Mouse (Mus musculus): ENCODE measurements around the gene Gm4881. TPM values are rescaled to one million over a fixed set of nuclear protein-coding genes. Genes with fewer than 3 reads are reported as not detected.

The Gm4881 gene
- polyA plus RNA-seq, 1 experiment, result not detected

DNA sequence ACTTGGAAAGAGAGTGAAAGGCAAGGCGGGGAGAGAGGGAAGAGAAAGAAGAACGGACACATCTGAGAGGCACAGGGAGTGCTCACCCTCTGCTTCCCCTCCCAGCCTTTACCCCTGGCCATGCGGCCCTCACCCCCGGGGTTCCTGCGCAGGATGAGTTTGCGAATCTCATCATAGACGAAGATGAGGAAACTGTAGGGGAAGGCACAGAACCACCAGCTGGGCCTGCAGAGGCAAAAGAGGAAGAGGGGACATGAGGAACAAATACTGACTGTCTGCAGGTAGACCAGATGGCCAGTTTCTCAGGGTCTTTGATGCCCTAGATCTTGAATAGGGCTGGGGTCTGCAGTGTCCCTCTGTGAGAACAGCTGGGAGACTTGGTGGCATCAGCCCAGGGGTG, 34.5 kb upstream of the Gm4881 start:
- H3K4me1 ChIP-seq (ENCODE audit: control insufficient read depth, insufficient read depth, low read length), result peaks cover 9% of the 10 kb centered on the region
- 6% methylated on average over 7 of the region's 7 CpGs for WGBS
- TF ChIP-seq POLR2A (IDR thresholded peaks at IDR 0.05; ENCODE audit: borderline replicate concordance, control insufficient read depth, low read depth, low read length), result peak; percentile 43; the same call in 1 of the 2 replicates
- no peak for TF ChIP-seq CTCF (IDR thresholded peaks at IDR 0.05; ENCODE audit: control insufficient read depth, insufficient read depth, low read length)
- peak overlapping the region; percentile 86 for H3K27ac ChIP-seq (ENCODE audit: control insufficient read depth, insufficient read depth, low read depth, low read length, poor library complexity)
- peak overlapping the region; percentile 25 for H3K4me3 ChIP-seq (replicated peaks; ENCODE audit: control insufficient read depth, low read depth, low read length)

DNA sequence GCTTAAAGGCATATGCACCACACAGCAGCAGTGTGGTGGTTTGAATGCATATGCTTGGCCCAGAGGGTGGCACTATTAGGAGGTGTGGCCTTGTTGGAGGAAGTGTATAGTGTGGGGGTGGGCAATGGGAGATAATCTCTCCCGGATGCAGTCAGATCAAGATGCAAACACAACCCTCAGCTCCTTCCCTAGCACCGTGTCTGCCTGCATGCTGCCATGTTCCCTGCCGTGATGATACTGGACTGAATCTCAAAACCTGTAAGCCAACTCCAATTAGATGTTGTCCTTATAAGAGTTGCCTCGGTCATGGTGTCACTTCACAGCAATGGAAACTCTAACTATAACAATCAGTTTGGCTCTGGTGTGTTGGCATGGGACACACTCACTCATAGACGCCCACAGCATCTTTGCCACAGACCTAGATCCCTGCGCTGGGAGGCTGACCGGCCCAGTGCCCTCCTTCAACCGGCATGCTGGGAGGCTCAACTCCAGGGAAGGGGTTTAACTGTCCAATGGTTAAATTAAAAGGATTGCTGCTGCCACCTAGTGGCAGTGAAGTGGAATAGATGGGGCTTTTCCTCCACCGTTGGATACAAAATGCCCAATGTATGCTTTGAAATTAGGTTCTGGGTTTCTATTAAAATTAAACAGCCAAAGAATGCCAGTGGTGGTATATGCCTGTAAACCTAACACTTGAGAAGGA, 30.8 kb upstream of the Gm4881 start:
- peak overlapping the region; percentile 38 for H3K4me3 ChIP-seq (replicated peaks; ENCODE audit: control insufficient read depth, low read depth, low read length)
- H3K27ac ChIP-seq (ENCODE audit: control insufficient read depth, insufficient read depth, low read depth, low read length, poor library complexity), result no peak overlapping the region
- peaks cover 11% of the 10 kb centered on the region for H3K4me1 ChIP-seq (ENCODE audit: control insufficient read depth, insufficient read depth, low read length)
- TF ChIP-seq CTCF (IDR thresholded peaks at IDR 0.05; ENCODE audit: control insufficient read depth, insufficient read depth, low read length) (peak; percentile 34; the same call in 1 of the 2 replicates), POLR2A (IDR thresholded peaks at IDR 0.05; ENCODE audit: borderline replicate concordance, control insufficient read depth, low read depth, low read length) (no peak; the same call in 1 of the 2 replicates)
- WGBS, result 9% methylated on average over 9 of the region's 9 CpGs

- H3K4me1 ChIP-seq (ENCODE audit: control insufficient read depth, insufficient read depth, low read length), result peaks cover 5% of the 10 kb centered on the region; the same call in 1 of the 2 replicates
- WGBS, result 83% methylated on average over 5 of the region's 5 CpGs
- no peak overlapping the region for H3K27ac ChIP-seq (ENCODE audit: control insufficient read depth, insufficient read depth, low read depth, low read length, poor library complexity)
- H3K4me3 ChIP-seq (replicated peaks; ENCODE audit: control insufficient read depth, low read depth, low read length), result no peak overlapping the region
- TF ChIP-seq CTCF (IDR thresholded peaks at IDR 0.05; ENCODE audit: control insufficient read depth, insufficient read depth, low read length) (no peak), POLR2A (IDR thresholded peaks at IDR 0.05; ENCODE audit: borderline replicate concordance, control insufficient read depth, low read depth, low read length) (no peak)
These were observed 29.6 kb upstream of the Gm4881 start for GRCm38 (mm10) chr7:24973902-24974301.

DNA sequence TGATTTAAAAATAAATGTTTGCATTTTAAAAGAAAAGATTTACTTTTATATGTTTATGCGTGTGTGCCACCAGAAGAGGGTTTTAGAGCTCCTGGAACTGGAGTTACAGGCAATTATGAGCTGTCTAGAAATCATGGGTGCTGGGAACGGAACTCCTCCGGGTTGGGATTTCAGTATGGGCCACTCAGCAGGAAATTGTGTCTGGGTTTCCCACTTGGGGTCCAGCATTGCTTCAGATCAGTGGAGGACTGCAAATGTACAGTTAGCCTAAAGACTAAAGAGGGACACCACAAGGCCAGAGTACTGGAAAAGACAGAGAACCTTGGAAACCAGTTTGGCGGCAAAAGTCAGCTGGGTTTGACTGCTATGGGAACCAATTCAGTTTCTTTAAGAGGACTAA, 28.9 kb upstream of the Gm4881 start:
- Histone ChIP-seq H3K4me1 (ENCODE audit: control insufficient read depth, insufficient read depth, low read length) (peaks cover 5% of the 10 kb centered on the region; the same call in 1 of the 2 replicates), H3K27ac (ENCODE audit: control insufficient read depth, insufficient read depth, low read depth, low read length, poor library complexity) (no peak overlapping the region), H3K4me3 (replicated peaks; ENCODE audit: control insufficient read depth, low read depth, low read length) (no peak overlapping the region)
- whole genome bisulfite sequencing, result 75% methylated on average over 4 of the region's 4 CpGs
- TF ChIP-seq POLR2A (IDR thresholded peaks at IDR 0.05; ENCODE audit: borderline replicate concordance, control insufficient read depth, low read depth, low read length) (no peak), CTCF (IDR thresholded peaks at IDR 0.05; ENCODE audit: control insufficient read depth, insufficient read depth, low read length) (no peak)

DNA sequence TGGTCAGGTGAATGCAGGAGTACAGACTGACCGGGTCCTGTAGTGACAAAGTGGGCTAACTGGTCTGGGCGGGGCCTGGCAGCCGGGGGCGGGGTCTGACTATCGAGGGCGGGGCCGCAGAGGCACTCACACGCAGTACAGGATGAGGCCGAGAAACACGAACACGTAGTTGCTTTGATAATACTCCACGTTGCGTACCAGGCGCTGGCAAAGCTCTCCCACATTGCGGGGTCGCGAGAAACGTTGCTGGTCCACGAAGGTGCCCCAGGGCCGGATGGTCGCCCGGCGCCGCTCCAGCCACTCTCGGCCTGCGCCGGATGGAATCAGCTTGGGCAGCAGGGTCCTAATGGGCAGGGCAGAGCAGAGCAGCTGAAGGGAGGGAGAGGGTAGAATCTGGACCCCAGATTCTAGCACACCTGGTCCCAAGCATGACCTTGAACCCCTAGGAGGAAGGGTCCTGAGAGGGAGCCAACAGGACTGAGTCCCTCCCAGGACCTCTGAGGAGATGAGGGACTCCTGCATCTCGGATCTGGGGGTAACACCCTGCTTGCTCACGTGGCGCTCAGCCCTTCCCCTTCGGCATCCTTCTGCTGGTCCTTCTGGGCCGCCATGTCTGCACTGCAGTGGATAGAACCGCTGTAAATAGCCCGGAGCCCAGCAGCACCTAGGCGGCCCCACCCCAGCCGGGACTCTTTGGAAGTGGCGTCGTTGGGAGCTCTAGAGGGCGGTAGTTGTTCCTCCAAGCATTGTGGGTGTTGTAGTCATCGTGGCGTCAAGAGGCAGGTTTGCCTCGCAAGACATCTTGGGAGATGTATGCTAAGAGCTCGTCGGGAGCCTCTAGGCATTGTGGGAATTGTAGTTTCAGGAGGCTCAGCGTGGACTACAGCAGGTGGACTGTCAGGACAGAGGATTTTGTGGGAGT, 27.9 kb upstream of the Gm4881 start, which contains the start of gene Rabac1:
Rabac1 (minus strand) TSS at position 783 of the 922 bp plus-strand sequence.
- under 1% methylated on average over 45 of the region's 45 CpGs for WGBS
- TF ChIP-seq POLR2A (IDR thresholded peaks at IDR 0.05; ENCODE audit: borderline replicate concordance, control insufficient read depth, low read depth, low read length), result peak; percentile 64; the same call in 1 of the 2 replicates
- peak; percentile 13; the same call in 1 of the 2 replicates for TF ChIP-seq CTCF (IDR thresholded peaks at IDR 0.05; ENCODE audit: control insufficient read depth, insufficient read depth, low read length)
- peak within 1 kb of the TSS; percentile 83 for H3K4me3 ChIP-seq (replicated peaks; ENCODE audit: control insufficient read depth, low read depth, low read length)
- H3K4me1 ChIP-seq (ENCODE audit: control insufficient read depth, insufficient read depth, low read length), result peaks cover 3% of the 10 kb centered on the region; the same call in 1 of the 2 replicates
- peak within 1 kb of the TSS; percentile 77 for H3K27ac ChIP-seq (ENCODE audit: control insufficient read depth, insufficient read depth, low read depth, low read length, poor library complexity)

- peak overlapping the region; percentile 83 for H3K4me3 ChIP-seq (replicated peaks; ENCODE audit: control insufficient read depth, low read depth, low read length)
- peak overlapping the region; percentile 14; the same call in 1 of the 2 replicates for H3K27ac ChIP-seq (ENCODE audit: control insufficient read depth, insufficient read depth, low read depth, low read length, poor library complexity)
- H3K4me1 ChIP-seq (ENCODE audit: control insufficient read depth, insufficient read depth, low read length), result peaks cover 3% of the 10 kb centered on the region; the same call in 1 of the 2 replicates
- TF ChIP-seq POLR2A (IDR thresholded peaks at IDR 0.05; ENCODE audit: borderline replicate concordance, control insufficient read depth, low read depth, low read length) (no peak), CTCF (IDR thresholded peaks at IDR 0.05; ENCODE audit: control insufficient read depth, insufficient read depth, low read length) (peak; percentile 83)
- 10% methylated on average over 19 of the region's 19 CpGs for WGBS
These were observed 27.1 kb upstream of the Gm4881 start for GRCm38 (mm10) chr7:24971261-24971971.

GRCm38 (mm10) chr7:24970341-24970740, 26.0 kb upstream of the Gm4881 start:
- H3K4me3 ChIP-seq (replicated peaks; ENCODE audit: control insufficient read depth, low read depth, low read length), result no peak overlapping the region
- H3K4me1 ChIP-seq (ENCODE audit: control insufficient read depth, insufficient read depth, low read length), result peaks cover 3% of the 10 kb centered on the region; the same call in 1 of the 2 replicates
- 84% methylated on average over 3 of the region's 3 CpGs for WGBS
- TF ChIP-seq POLR2A (IDR thresholded peaks at IDR 0.05; ENCODE audit: borderline replicate concordance, control insufficient read depth, low read depth, low read length) (no peak), CTCF (IDR thresholded peaks at IDR 0.05; ENCODE audit: control insufficient read depth, insufficient read depth, low read length) (no peak)
- no peak overlapping the region for H3K27ac ChIP-seq (ENCODE audit: control insufficient read depth, insufficient read depth, low read depth, low read length, poor library complexity)
